Mouse (Mus musculus): ENCODE data around the gene Mvb12b. TPM values are rescaled to one million over a fixed set of nuclear protein-coding genes. Genes with fewer than 3 reads are reported as not detected.

Mvb12b gene
- polyA plus RNA-seq, 1 experiment: 26.2 TPM

DNA sequence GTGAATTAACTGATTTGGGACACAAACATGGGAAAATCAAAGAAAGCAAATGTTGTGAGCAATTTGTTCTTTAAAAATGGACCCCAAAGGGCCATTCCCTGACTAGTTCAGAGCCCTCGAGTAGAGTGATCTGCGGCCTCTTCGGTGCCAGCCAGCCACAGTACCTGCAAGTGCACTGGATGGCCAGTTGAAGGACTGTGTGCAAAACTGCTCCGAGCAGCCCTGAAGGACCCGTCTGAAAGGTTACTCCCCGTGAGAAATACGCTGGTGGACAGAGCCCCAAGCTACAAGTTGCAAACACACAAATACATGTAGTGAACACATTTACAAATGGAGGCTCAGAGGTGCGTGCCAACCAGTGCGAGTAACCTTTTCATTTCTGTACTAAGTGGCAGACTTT, 98.0 kb downstream of the Mvb12b start:
- peaks cover 5% of the 10 kb centered on the region for H3K4me1 ChIP-seq (ENCODE audit: control insufficient read depth, insufficient read depth, low read length)

GRCm38 (mm10) chr2:33789279-33789678, 98.5 kb downstream of the Mvb12b start:
- no peak overlapping the region for H3K27ac ChIP-seq (ENCODE audit: insufficient read depth, low read length)
- TF ChIP-seq POLR2A (IDR thresholded peaks at IDR 0.05; ENCODE audit: low read depth, low read length): no peak
- TF ChIP-seq CTCF (IDR thresholded peaks at IDR 0.05; ENCODE audit: borderline replicate concordance, insufficient read depth, low read length): no peak
- H3K4me1 ChIP-seq (ENCODE audit: control insufficient read depth, insufficient read depth, low read length): peaks cover 5% of the 10 kb centered on the region
- no peak overlapping the region for H3K4me3 ChIP-seq (ENCODE audit: insufficient read depth, low read length)

More for the DNA sequence above, 98.0 kb downstream of the Mvb12b start:
- no peak for TF ChIP-seq POLR2A (IDR thresholded peaks at IDR 0.05; ENCODE audit: low read depth, low read length)
- no peak for TF ChIP-seq CTCF (IDR thresholded peaks at IDR 0.05; ENCODE audit: borderline replicate concordance, insufficient read depth, low read length)
- Histone ChIP-seq H3K4me3 (ENCODE audit: insufficient read depth, low read length) (no peak overlapping the region), H3K27ac (ENCODE audit: insufficient read depth, low read length) (no peak overlapping the region)

GRCm38 (mm10) chr2:33788851-33789250, 98.9 kb downstream of the Mvb12b start:
- H3K4me1 ChIP-seq (ENCODE audit: control insufficient read depth, insufficient read depth, low read length): peaks cover 5% of the 10 kb centered on the region
- TF ChIP-seq POLR2A (IDR thresholded peaks at IDR 0.05; ENCODE audit: low read depth, low read length): no peak
- TF ChIP-seq CTCF (IDR thresholded peaks at IDR 0.05; ENCODE audit: borderline replicate concordance, insufficient read depth, low read length): no peak
- H3K4me3 ChIP-seq (ENCODE audit: insufficient read depth, low read length): no peak overlapping the region
- H3K27ac ChIP-seq (ENCODE audit: insufficient read depth, low read length): no peak overlapping the region

DNA sequence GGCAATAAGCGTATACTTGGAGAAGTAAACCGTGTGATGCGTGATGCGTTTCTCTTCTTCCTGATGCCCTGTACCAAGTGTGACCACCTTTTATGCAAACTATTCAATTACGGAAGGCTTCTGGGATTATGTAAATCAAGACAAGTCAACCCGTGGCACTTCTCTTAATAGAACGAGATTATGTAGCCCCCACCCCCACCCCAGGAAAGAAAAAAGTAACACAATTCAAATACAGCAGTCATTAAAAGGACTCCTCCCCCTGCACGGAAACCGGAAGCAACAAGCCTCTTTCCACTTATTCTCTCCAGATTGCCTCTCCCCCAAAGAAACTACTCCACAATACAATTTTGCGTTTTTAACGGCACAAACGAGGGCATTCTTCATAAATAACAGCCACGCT, 99.6 kb downstream of the Mvb12b start:
- no peak overlapping the region for H3K27ac ChIP-seq (ENCODE audit: insufficient read depth, low read length)
- TF ChIP-seq CTCF (IDR thresholded peaks at IDR 0.05; ENCODE audit: borderline replicate concordance, insufficient read depth, low read length) (no peak), POLR2A (IDR thresholded peaks at IDR 0.05; ENCODE audit: low read depth, low read length) (no peak)

DNA sequence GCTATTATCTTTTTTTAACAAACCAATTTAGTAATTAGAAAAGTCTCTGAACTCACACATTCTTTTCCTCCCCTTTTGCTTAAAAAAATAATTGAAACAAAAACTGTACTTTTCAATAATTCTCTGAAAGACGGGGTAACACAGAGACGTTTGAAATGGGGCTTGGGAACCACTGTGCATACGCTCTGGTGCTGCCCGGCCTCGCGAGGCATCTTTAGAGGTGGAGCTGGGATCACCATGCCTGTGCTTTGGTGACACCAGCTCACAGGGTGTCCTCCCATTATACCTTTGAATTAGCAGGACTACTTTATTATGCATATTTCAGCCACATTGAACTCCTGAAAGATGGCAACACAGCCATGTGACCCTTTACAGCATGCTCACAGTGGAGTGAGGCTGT, 101.7 kb downstream of the Mvb12b start:
- Histone ChIP-seq H3K4me1 (ENCODE audit: control insufficient read depth, insufficient read depth, low read length) (peaks cover 8% of the 10 kb centered on the region), H3K4me3 (ENCODE audit: insufficient read depth, low read length) (no peak overlapping the region), H3K27ac (ENCODE audit: insufficient read depth, low read length) (no peak overlapping the region)
- no peak for TF ChIP-seq POLR2A (IDR thresholded peaks at IDR 0.05; ENCODE audit: low read depth, low read length)
- no peak for TF ChIP-seq CTCF (IDR thresholded peaks at IDR 0.05; ENCODE audit: borderline replicate concordance, insufficient read depth, low read length)

More for the DNA sequence above, 99.6 kb downstream of the Mvb12b start:
- Histone ChIP-seq H3K4me3 (ENCODE audit: insufficient read depth, low read length) (no peak overlapping the region), H3K4me1 (ENCODE audit: control insufficient read depth, insufficient read depth, low read length) (peaks cover 5% of the 10 kb centered on the region)

DNA sequence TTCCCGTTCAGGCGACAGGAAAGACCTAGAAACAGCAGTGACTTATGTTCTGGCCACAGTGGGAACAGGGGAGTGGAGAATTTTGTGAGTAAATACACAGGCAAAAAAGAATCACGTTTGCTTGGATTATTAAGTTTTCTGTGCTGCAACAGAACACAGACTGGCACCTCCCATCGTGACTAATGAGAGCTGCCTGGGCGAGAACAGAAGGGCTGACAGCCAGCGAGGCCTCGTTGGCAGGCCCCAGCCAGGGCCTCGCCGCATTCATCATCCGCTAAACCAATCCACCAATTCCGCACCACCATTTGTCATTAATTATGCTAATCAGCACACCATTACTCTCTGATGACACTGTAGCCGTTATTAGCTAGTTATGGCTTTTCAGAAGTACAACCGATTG, 102.2 kb downstream of the Mvb12b start:
- H3K27ac ChIP-seq (ENCODE audit: insufficient read depth, low read length): no peak overlapping the region
- H3K4me3 ChIP-seq (ENCODE audit: insufficient read depth, low read length): no peak overlapping the region
- TF ChIP-seq POLR2A (IDR thresholded peaks at IDR 0.05; ENCODE audit: low read depth, low read length) (no peak), CTCF (IDR thresholded peaks at IDR 0.05; ENCODE audit: borderline replicate concordance, insufficient read depth, low read length) (no peak)
- peaks cover 8% of the 10 kb centered on the region for H3K4me1 ChIP-seq (ENCODE audit: control insufficient read depth, insufficient read depth, low read length)

DNA sequence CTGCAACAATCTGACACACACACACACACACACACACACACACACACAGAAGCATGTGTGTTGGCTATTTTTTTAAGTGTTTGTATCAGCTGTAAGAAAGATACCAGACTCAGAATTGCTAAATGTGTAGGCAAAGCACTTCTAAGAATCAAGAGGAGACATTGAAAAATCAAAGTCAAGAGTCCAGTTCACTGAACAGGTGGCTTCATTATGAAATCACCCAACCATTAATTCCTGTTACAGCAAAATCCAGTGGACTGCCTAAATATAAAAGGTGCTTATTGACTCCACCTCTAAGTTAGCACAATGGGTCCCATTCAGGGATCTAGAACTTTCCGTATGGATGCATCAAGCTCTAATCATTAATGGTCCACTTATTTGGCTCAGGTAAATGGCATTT, 103.0 kb downstream of the Mvb12b start:
- Histone ChIP-seq H3K4me3 (ENCODE audit: insufficient read depth, low read length) (no peak overlapping the region), H3K27ac (ENCODE audit: insufficient read depth, low read length) (no peak overlapping the region), H3K4me1 (ENCODE audit: control insufficient read depth, insufficient read depth, low read length) (peaks cover 8% of the 10 kb centered on the region)
- TF ChIP-seq CTCF (IDR thresholded peaks at IDR 0.05; ENCODE audit: borderline replicate concordance, insufficient read depth, low read length) (no peak), POLR2A (IDR thresholded peaks at IDR 0.05; ENCODE audit: low read depth, low read length) (no peak)

DNA sequence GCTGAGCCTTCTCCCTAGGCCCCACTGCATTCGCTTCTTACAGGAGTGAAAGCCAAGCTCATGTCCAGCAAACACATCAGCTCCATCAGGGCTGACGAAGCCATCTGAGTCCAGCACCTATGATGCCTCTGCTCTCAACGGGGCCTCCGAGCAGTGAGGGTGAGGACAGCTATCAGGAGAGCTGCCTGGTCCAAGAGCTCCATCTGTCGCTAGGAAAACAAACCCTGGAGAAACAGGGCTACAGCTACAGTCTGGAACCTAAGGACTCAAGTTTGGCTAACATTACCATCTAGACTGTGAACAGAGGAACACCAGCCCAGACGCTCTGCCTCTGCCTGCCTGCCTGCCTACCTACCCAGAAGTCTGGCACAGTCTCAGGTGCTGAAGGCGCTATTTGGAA, 104.3 kb downstream of the Mvb12b start:
- Histone ChIP-seq H3K4me3 (ENCODE audit: insufficient read depth, low read length) (no peak overlapping the region), H3K4me1 (ENCODE audit: control insufficient read depth, insufficient read depth, low read length) (peaks cover 8% of the 10 kb centered on the region), H3K27ac (ENCODE audit: insufficient read depth, low read length) (no peak overlapping the region)
- TF ChIP-seq CTCF (IDR thresholded peaks at IDR 0.05; ENCODE audit: borderline replicate concordance, insufficient read depth, low read length) (no peak), POLR2A (IDR thresholded peaks at IDR 0.05; ENCODE audit: low read depth, low read length) (no peak)

DNA sequence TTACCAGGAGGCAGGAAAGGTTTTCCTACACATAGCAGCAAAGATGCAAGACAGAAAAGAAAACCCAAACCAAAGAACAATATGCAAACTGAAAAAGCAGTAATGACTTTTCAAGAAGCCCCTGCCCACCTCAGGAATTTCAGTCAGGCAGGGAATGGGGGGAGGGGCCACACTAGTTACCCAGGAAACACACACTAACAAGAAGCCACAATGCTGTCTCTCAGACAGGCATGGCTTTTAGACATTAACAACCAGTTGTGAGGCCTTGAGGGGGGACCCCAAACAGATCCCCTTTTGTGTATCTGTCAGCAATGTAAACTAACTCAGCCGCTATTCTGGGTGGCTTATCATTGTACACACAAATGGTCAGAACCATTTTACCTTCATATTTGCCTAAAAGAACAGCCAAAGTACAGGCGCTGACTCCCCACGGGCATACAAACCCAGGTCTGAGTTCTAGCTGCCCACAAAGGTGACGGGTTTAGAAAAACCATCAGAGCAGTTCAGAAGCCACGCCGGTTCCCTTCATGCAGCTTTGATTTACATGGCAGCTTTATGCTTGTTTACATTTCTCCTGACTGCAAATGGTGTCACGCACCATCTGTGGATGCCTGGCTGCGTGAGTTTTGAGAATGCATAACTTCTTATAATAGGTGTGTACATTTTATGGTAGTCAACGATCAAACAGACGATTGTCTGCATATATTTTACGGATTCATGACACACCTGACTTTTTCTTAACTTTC, 105.9 kb downstream of the Mvb12b start:
- TF ChIP-seq POLR2A (IDR thresholded peaks at IDR 0.05; ENCODE audit: low read depth, low read length): no peak
- no peak for TF ChIP-seq CTCF (IDR thresholded peaks at IDR 0.05; ENCODE audit: borderline replicate concordance, insufficient read depth, low read length)
- no peak overlapping the region for H3K4me3 ChIP-seq (ENCODE audit: insufficient read depth, low read length)
- H3K27ac ChIP-seq (ENCODE audit: insufficient read depth, low read length): no peak overlapping the region

GRCm38 (mm10) chr2:33778466-33778865, 109.3 kb downstream of the Mvb12b start:
- Histone ChIP-seq H3K4me3 (ENCODE audit: insufficient read depth, low read length) (no peak overlapping the region), H3K27ac (ENCODE audit: insufficient read depth, low read length) (no peak overlapping the region), H3K4me1 (ENCODE audit: control insufficient read depth, insufficient read depth, low read length) (peaks cover 2% of the 10 kb centered on the region; the same call in 1 of the 2 replicates)
- TF ChIP-seq CTCF (IDR thresholded peaks at IDR 0.05; ENCODE audit: borderline replicate concordance, insufficient read depth, low read length): no peak
- TF ChIP-seq POLR2A (IDR thresholded peaks at IDR 0.05; ENCODE audit: low read depth, low read length): no peak

More for the DNA sequence above, 105.9 kb downstream of the Mvb12b start:
- H3K4me1 ChIP-seq (ENCODE audit: control insufficient read depth, insufficient read depth, low read length): peaks cover 2% of the 10 kb centered on the region; the same call in 1 of the 2 replicates
